Mouse (Mus musculus): Measurements from ENCODE around the gene Hadhb. TPM values are rescaled to one million over a fixed set of nuclear protein-coding genes. Genes with fewer than 3 reads are reported as not detected.

Gene Hadhb
- total and polyA plus RNA-seq, 3 experiments, result 69.5 to 118 (median 78.3) TPM

GRCm38 (mm10) chr5:30205034-30205433 lies 50.0 kb downstream of the Hadhb start:
- Histone ChIP-seq H3K9me3 (replicated peaks; ENCODE audit: low read length) (no peaks in the 10 kb centered on the region), H3K4me3 (replicated peaks in 1 of 3; ENCODE audit: low read depth in 2 of 3, low read length in 2 of 3, poor library complexity in 1 of 3) (no peak overlapping the region), H3K4me1 (ENCODE audit: control insufficient read depth in 1 of 2, insufficient read depth in 2 of 2) (peaks cover 6 to 20% of the 10 kb centered on the region in 2 experiments), H3K79me2 (replicated peaks; ENCODE audit: control insufficient read depth, extremely low read depth, insufficient read depth, poor library complexity, severe bottlenecking) (no peaks in the 10 kb centered on the region), H3K9ac (ENCODE audit: insufficient read depth, low read depth) (no peak overlapping the region), H3K27me3 (replicated peaks) (no peaks in the 10 kb centered on the region), H3K4me2 (ENCODE audit: insufficient read depth, low read depth, poor library complexity, severe bottlenecking) (no peak overlapping the region), H3K27ac (ENCODE audit: insufficient read depth, low read depth) (no peak overlapping the region), H3K36me3 (replicated peaks in 1 of 2; ENCODE audit: control insufficient read depth in 1 of 2, insufficient read depth in 1 of 2, low read length in 1 of 2) (no peaks in the 10 kb centered on the region)
- no peak for DNase-seq (ENCODE audit: extremely low read depth)
- TF ChIP-seq MEF2A (IDR thresholded peaks at IDR 0.05; ENCODE audit: borderline replicate concordance, low read depth, low read length), result no peak
- TF ChIP-seq MXI1 (IDR thresholded peaks at IDR 0.05; ENCODE audit: low read depth, low read length), result no peak
- TF ChIP-seq SIN3A (IDR thresholded peaks at IDR 0.05; ENCODE audit: low read length), result no peak
- no peak for TF ChIP-seq UBTF (IDR thresholded peaks at IDR 0.05; ENCODE audit: low read depth, low read length)
- TF ChIP-seq SMC3 (IDR thresholded peaks at IDR 0.05; ENCODE audit: low read depth, low read length), result no peak
- no peak for TF ChIP-seq IRF4 (IDR thresholded peaks at IDR 0.05; ENCODE audit: low read depth, low read length)
- no peak for TF ChIP-seq TBP (conservative IDR thresholded peaks at IDR 0.05; ENCODE audit: low read depth, low read length)
- no peak for TF ChIP-seq POLR2AphosphoS2 (IDR thresholded peaks at IDR 0.05; ENCODE audit: low read depth, low read length)
- no peak for TF ChIP-seq MAZ (IDR thresholded peaks at IDR 0.05; ENCODE audit: low read depth, low read length)
- TF ChIP-seq PAX5 (IDR thresholded peaks at IDR 0.05; ENCODE audit: low read length), result no peak
- no peak for TF ChIP-seq ZKSCAN1 (IDR thresholded peaks at IDR 0.05; ENCODE audit: borderline replicate concordance, low read depth, low read length)
- no peak for TF ChIP-seq E2F4 (IDR thresholded peaks at IDR 0.05; ENCODE audit: insufficient replicate concordance, low read depth, low read length)
- no peak for TF ChIP-seq CHD1 (IDR thresholded peaks at IDR 0.05; ENCODE audit: low read depth, low read length)
- no peak for TF ChIP-seq HCFC1 (IDR thresholded peaks at IDR 0.05; ENCODE audit: low read depth, low read length)
- TF ChIP-seq KAT2A (IDR thresholded peaks at IDR 0.05; ENCODE audit: insufficient replicate concordance, low read length), result no peak
- TF ChIP-seq RAD21 (IDR thresholded peaks at IDR 0.05; ENCODE audit: low read depth, low read length), result no peak
- in situ Hi-C loops (cut with MboI; ENCODE audit: low pct_ligation_motif_present, low pct_unique_long_range_greater_than_20kb, low sequenced_read_pairs) (no loop called here), dilution Hi-C loops (cut with MboI; ENCODE audit: extremely low pct_ligation_motif_present, extremely low pct_unique_long_range_greater_than_20kb, low sequenced_read_pairs) (no loop called here)

- Histone ChIP-seq H3K9ac (ENCODE audit: insufficient read depth, low read depth) (no peak within 1 kb of the TSS), H3K4me3 (replicated peaks in 1 of 3; ENCODE audit: low read depth in 2 of 3, low read length in 2 of 3, poor library complexity in 1 of 3) (no peak within 1 kb of the TSS), H3K4me2 (ENCODE audit: insufficient read depth, low read depth, poor library complexity, severe bottlenecking) (no peak within 1 kb of the TSS), H3K79me2 (replicated peaks; ENCODE audit: control insufficient read depth, extremely low read depth, insufficient read depth, poor library complexity, severe bottlenecking) (no peaks in the 10 kb centered on the region), H3K27ac (ENCODE audit: insufficient read depth, low read depth) (no peak within 1 kb of the TSS), H3K4me1 (ENCODE audit: control insufficient read depth in 1 of 2, insufficient read depth in 2 of 2) (peaks cover 6 to 20% of the 10 kb centered on the region in 2 experiments), H3K36me3 (replicated peaks in 1 of 2; ENCODE audit: control insufficient read depth in 1 of 2, insufficient read depth in 1 of 2, low read length in 1 of 2) (no peaks in the 10 kb centered on the region), H3K9me3 (replicated peaks; ENCODE audit: low read length) (no peaks in the 10 kb centered on the region), H3K27me3 (replicated peaks) (no peaks in the 10 kb centered on the region)
- dilution Hi-C loops (cut with MboI; ENCODE audit: extremely low pct_ligation_motif_present, extremely low pct_unique_long_range_greater_than_20kb, low sequenced_read_pairs) (no loop called here), in situ Hi-C loops (cut with MboI; ENCODE audit: low pct_ligation_motif_present, low pct_unique_long_range_greater_than_20kb, low sequenced_read_pairs) (no loop called here)
- DNase-seq (ENCODE audit: extremely low read depth), result no peak
- no peak for TF ChIP-seq USF2 (conservative IDR thresholded peaks at IDR 0.05; ENCODE audit: low read depth, low read length)
- no peak for TF ChIP-seq TBP (conservative IDR thresholded peaks at IDR 0.05; ENCODE audit: low read depth, low read length)
These were observed 50.4 kb downstream of the Hadhb start, which contains the start of gene Adgrf3 for GRCm38 (mm10) chr5:30205493-30205892. Adgrf3 (minus strand) TSS chr5:30205722.
